Mouse (Mus musculus) liver, embryonic 14.5 days (tissue): ENCODE measurements around the gene Clps.

ENCODE experiments used
- CTCF ChIP-seq: IDR thresholded peaks from 2 replicates; pipeline ENCODE4 v1.5.1; 2016; ENCODE audit warnings: antibody characterized with exemption, low read depth, control low read depth
- EP300 ChIP-seq: IDR thresholded peaks from 2 replicates; pipeline ENCODE4 v1.6.1; 2016; ENCODE audit warnings: antibody characterized with exemption, low read depth

DNA sequence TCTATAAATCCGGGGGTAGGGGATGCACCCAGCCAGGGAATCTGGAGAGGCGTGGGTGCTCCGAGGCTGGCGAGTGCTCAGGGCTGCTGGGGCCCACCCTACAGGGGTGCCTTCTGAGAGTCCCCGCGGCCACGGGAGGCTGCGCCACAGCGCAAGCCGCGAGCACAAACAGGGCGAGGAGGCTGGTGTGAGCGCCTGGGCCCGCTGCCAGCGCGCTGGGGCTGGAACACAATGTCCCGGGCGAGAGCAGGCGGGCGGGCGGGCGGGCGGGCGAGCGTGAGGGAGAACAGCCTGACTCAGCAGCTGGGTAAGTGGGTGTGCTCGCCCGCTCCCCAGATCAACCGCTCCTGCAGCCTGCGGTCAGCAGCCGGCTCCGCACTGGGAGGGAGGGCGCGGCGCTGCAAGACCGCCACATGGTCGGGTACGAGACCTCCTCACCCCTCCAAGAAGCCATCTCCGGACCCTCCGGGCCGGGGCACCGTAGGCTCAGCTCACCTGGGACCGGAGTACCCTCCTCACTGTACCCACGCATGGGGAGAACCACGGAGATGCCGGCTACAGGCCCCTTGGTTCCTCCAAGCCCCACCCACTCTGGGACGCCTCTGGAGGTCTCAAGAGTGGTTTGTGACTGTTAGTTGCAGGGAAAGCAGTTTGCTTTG is 42.5 kb downstream of the Clps start:
- TF ChIP-seq CTCF, result no peak
- TF ChIP-seq EP300, result no peak
